Mouse (Mus musculus) limb, embryonic 14.5 days (tissue): ENCODE measurements around the gene Fkbp4. TPM values are rescaled to one million over a fixed set of nuclear protein-coding genes. Genes with fewer than 3 reads are reported as not detected.

Source experiments
- ATAC-seq: fragments of 200-750 bp; cut with Nextera tagmentation; 2 replicates; pipeline ENCODE4 v1.8.0; 2017; ENCODE audit warnings: low read depth, moderate number of reproducible peaks, moderate TSS enrichment; ENCODE audit not compliant: low FRiP score
- DNase-seq: peaks from one replicate; pipeline ENCODE4 v3.0.0-alpha.2; 2015; ENCODE audit warnings: low spot score
- H3K27ac ChIP-seq: fragments of 300-500 bp; sonication (generic); replicated peaks from 2 replicates; pipeline ENCODE4 v1.5.1; 2014; ENCODE audit warnings: low read depth, mild to moderate bottlenecking, low read length, moderate library complexity, mixed read lengths
- H3K27me3 ChIP-seq: fragments of 300-500 bp; sonication (generic); 2 replicates; pipeline ENCODE4 v1.6.1; 2014; ENCODE audit warnings: low read length, mixed read lengths; ENCODE audit not compliant: control insufficient read depth, insufficient read depth
- H3K36me3 ChIP-seq: fragments of 300-500 bp; sonication (generic); 2 replicates; pipeline ENCODE4 v1.6.1; 2014; ENCODE audit warnings: mild to moderate bottlenecking, low read length, moderate library complexity, mixed read lengths; ENCODE audit not compliant: control insufficient read depth, insufficient read depth
- H3K4me1 ChIP-seq: fragments of 300-500 bp; sonication (generic); 2 replicates; pipeline ENCODE4 v1.6.1; 2014; ENCODE audit warnings: antibody characterized with exemption, low read length, mixed read lengths; ENCODE audit not compliant: control insufficient read depth, insufficient read depth
- H3K4me2 ChIP-seq: fragments of 300-500 bp; sonication (generic); replicated peaks from 2 replicates; pipeline ENCODE4 v1.6.1; 2014; ENCODE audit warnings: low read depth, mild to moderate bottlenecking, low read length, moderate library complexity; ENCODE audit not compliant: severe bottlenecking
- H3K4me3 ChIP-seq: fragments of 300-500 bp; sonication (generic); replicated peaks from 2 replicates; pipeline ENCODE4 v1.5.1; 2014; ENCODE audit warnings: low read length
- H3K9ac ChIP-seq: fragments of 300-500 bp; sonication (generic); 2 replicates; pipeline ENCODE4 v1.6.1; 2014; ENCODE audit warnings: mild to moderate bottlenecking, low read depth, low read length, moderate library complexity; ENCODE audit not compliant: severe bottlenecking
- H3K9me3 ChIP-seq: fragments of 300-500 bp; sonication (generic); 2 replicates; pipeline ENCODE4 v1.6.1; 2016; ENCODE audit warnings: low read length; ENCODE audit not compliant: control insufficient read depth
- POLR2A ChIP-seq: fragments of 200-500 bp; IDR thresholded peaks from 2 replicates; pipeline ENCODE4 v1.8.0; 2012; ENCODE audit warnings: inconsistent platforms, mild to moderate bottlenecking, moderate library complexity, borderline replicate concordance; ENCODE audit not compliant: insufficient read depth, insufficient read length; ENCODE audit errors: extremely low read depth
- WGBS: fragments of 180-500 bp; shearing (Covaris S2); extraction: QIAGEN DNeasy Blood & Tissue Kit; methylation state at CpG from one replicate; pipeline ENCODE4 v1.1.7; 2014; 5-methylcytosine and 5-hydroxymethylcytosine counted together
- polyA plus RNA-seq, 2 experiments: library from polyadenylated mRNA; depleted of rRNA in 1 of 2; stranded (reverse) in 1 of 2; unstranded in 1 of 2; fragments of >200 nt; fragmentation: Nextera tagmentation in 1 of 2; extraction: Ambion mirVana in 1 of 2; gene quantifications; 2 replicates each; pipeline versions ENCODE4 v1.2.1 to v1.2.3; 2012 to 2014

Gene Fkbp4
- polyA plus RNA-seq, 2 experiments: 227 to 297 TPM

GRCm38 (mm10) chr6:128445761-128446535, 7.5 kb upstream of the Fkbp4 start:
- ATAC-seq (peak; percentile 61; the same call in 1 of the 2 replicates), DNase-seq (peak; percentile 39)
- Histone ChIP-seq H3K4me2 (no peak overlapping the region; the same call in 1 of the 2 replicates), H3K9me3 (no peaks in the 10 kb centered on the region), H3K36me3 (0 out of 2 replicates have a peak, but pooled peaks cover 6% of the 10 kb centered on the region), H3K27me3 (no peaks in the 10 kb centered on the region), H3K4me3 (no peak overlapping the region), H3K9ac (no peak overlapping the region), H3K4me1 (no peaks in the 10 kb centered on the region), H3K27ac (no peak overlapping the region)
- WGBS: 13% methylated on average over 14 of the region's 14 CpGs
- TF ChIP-seq POLR2A: no peak

GRCm38 (mm10) chr6:128440238-128440637, 1.8 kb upstream of the Fkbp4 start:
- TF ChIP-seq POLR2A: no peak
- Histone ChIP-seq H3K36me3 (peaks cover 18% of the 10 kb centered on the region), H3K4me2 (no peak overlapping the region), H3K9ac (no peak overlapping the region), H3K9me3 (no peaks in the 10 kb centered on the region), H3K27me3 (no peaks in the 10 kb centered on the region), H3K4me1 (peaks cover 15% of the 10 kb centered on the region), H3K4me3 (no peak overlapping the region), H3K27ac (no peak overlapping the region)
- 94% methylated on average over 2 of the region's 2 CpGs for WGBS
- ATAC-seq (no peak), DNase-seq (no peak)

GRCm38 (mm10) chr6:128438871-128439341, 429 bp upstream of the Fkbp4 start:
- Histone ChIP-seq H3K4me3 (peak overlapping the region; percentile 96), H3K9ac (peak overlapping the region; percentile 94), H3K4me1 (peaks cover 15% of the 10 kb centered on the region), H3K27ac (peak overlapping the region; percentile 92), H3K27me3 (no peaks in the 10 kb centered on the region), H3K4me2 (peak overlapping the region; percentile 81), H3K36me3 (peaks cover 32% of the 10 kb centered on the region), H3K9me3 (no peaks in the 10 kb centered on the region)
- ATAC-seq: peak; percentile 66
- no peak for TF ChIP-seq POLR2A
- WGBS: 18% methylated on average over 18 of the region's 18 CpGs
- no peak for DNase-seq

- Histone ChIP-seq H3K9me3 (no peaks in the 10 kb centered on the region), H3K36me3 (peaks cover 36% of the 10 kb centered on the region), H3K9ac (peak overlapping the region; percentile 94), H3K4me3 (peak overlapping the region; percentile 96), H3K4me1 (peaks cover 15% of the 10 kb centered on the region), H3K4me2 (peak overlapping the region; percentile 81), H3K27ac (peak overlapping the region; percentile 92), H3K27me3 (no peaks in the 10 kb centered on the region)
- peak; percentile 64 for ATAC-seq
- WGBS: under 1% methylated on average over 50 of the region's 52 CpGs
- no peak for TF ChIP-seq POLR2A
- peak; percentile 47 for DNase-seq
Observed at GRCm38 (mm10) chr6:128437731-128438316, 653 bp downstream of the Fkbp4 start.

- WGBS: 2% methylated on average over 10 of the region's 10 CpGs
- H3K4me2 ChIP-seq: peak overlapping the region; percentile 81
- H3K9me3 ChIP-seq: no peaks in the 10 kb centered on the region
- TF ChIP-seq POLR2A: no peak
- no peaks in the 10 kb centered on the region for H3K27me3 ChIP-seq
- no peak for DNase-seq
- ATAC-seq: no peak
- H3K27ac ChIP-seq: peak overlapping the region; percentile 92
- H3K36me3 ChIP-seq: peaks cover 42% of the 10 kb centered on the region
- H3K4me1 ChIP-seq: peaks cover 15% of the 10 kb centered on the region
- peak overlapping the region; percentile 96 for H3K4me3 ChIP-seq
- peak overlapping the region; percentile 94 for H3K9ac ChIP-seq
Observed at GRCm38 (mm10) chr6:128437288-128437687, 1.2 kb downstream of the Fkbp4 start.
